Mouse (Mus musculus): ENCODE results near the gene Slc2a9. TPM values are rescaled to one million over a fixed set of nuclear protein-coding genes. Genes with fewer than 3 reads are reported as not detected.

Gene Slc2a9
- polyA plus RNA-seq, 1 experiment: 1.4 TPM

GRCm38 (mm10) chr5:38346646-38347432 lies 156.1 kb downstream of the Slc2a9 start:
- Histone ChIP-seq H3K36me3 (ENCODE audit: control insufficient read depth, insufficient read depth) (no peaks in the 10 kb centered on the region), H3K27me3 (ENCODE audit: control insufficient read depth, insufficient read depth, insufficient read length) (peaks cover 54% of the 10 kb centered on the region), H3K79me3 (ENCODE audit: low read depth) (no peaks in the 10 kb centered on the region), H3ac (ENCODE audit: control insufficient read depth, insufficient read length, low read depth) (no peak overlapping the region), H3K79me2 (ENCODE audit: control insufficient read depth, insufficient read depth) (no peaks in the 10 kb centered on the region), H3K4me3 (ENCODE audit: insufficient read depth, poor library complexity, severe bottlenecking) (no peak overlapping the region)
- no peak for TF ChIP-seq MYOD1 (IDR thresholded peaks at IDR 0.05; ENCODE audit: control insufficient read depth, insufficient read length, low read depth)
- no peak for TF ChIP-seq MAX (IDR thresholded peaks at IDR 0.05)
- no peak for TF ChIP-seq FOSL1 (IDR thresholded peaks at IDR 0.05; ENCODE audit: insufficient read depth, low read length, poor library complexity, severe bottlenecking)
- TF ChIP-seq CEBPB (IDR thresholded peaks at IDR 0.05; ENCODE audit: low read depth): no peak
- TF ChIP-seq CTCF (IDR thresholded peaks at IDR 0.05; ENCODE audit: control insufficient read depth, insufficient read depth, insufficient read length): no peak
- TF ChIP-seq USF1 (IDR thresholded peaks at IDR 0.05; ENCODE audit: low read depth): no peak
- no peak for TF ChIP-seq MYOG (IDR thresholded peaks at IDR 0.05; ENCODE audit: control insufficient read depth, extremely low read depth, insufficient read length)

GRCm38 (mm10) chr5:38343101-38343500 lies 159.8 kb downstream of the Slc2a9 start:
- Histone ChIP-seq H3K27me3 (ENCODE audit: control insufficient read depth, insufficient read depth, insufficient read length) (peaks cover 37% of the 10 kb centered on the region), H3K79me2 (ENCODE audit: control insufficient read depth, insufficient read depth) (no peaks in the 10 kb centered on the region), H3ac (ENCODE audit: control insufficient read depth, insufficient read length, low read depth) (no peak overlapping the region), H3K79me3 (ENCODE audit: low read depth) (no peaks in the 10 kb centered on the region), H3K4me3 (ENCODE audit: insufficient read depth, poor library complexity, severe bottlenecking) (no peak overlapping the region), H3K36me3 (ENCODE audit: control insufficient read depth, insufficient read depth) (no peaks in the 10 kb centered on the region)
- TF ChIP-seq USF1 (IDR thresholded peaks at IDR 0.05; ENCODE audit: low read depth) (no peak), MYOD1 (IDR thresholded peaks at IDR 0.05; ENCODE audit: control insufficient read depth, insufficient read length, low read depth) (no peak), MAX (IDR thresholded peaks at IDR 0.05) (no peak), MYOG (IDR thresholded peaks at IDR 0.05; ENCODE audit: control insufficient read depth, extremely low read depth, insufficient read length) (no peak), CTCF (IDR thresholded peaks at IDR 0.05; ENCODE audit: control insufficient read depth, insufficient read depth, insufficient read length) (no peak), CEBPB (IDR thresholded peaks at IDR 0.05; ENCODE audit: low read depth) (no peak), FOSL1 (IDR thresholded peaks at IDR 0.05; ENCODE audit: insufficient read depth, low read length, poor library complexity, severe bottlenecking) (no peak)

- H3ac ChIP-seq (ENCODE audit: control insufficient read depth, insufficient read length, low read depth): no peak overlapping the region
- no peaks in the 10 kb centered on the region for H3K36me3 ChIP-seq (ENCODE audit: control insufficient read depth, insufficient read depth)
- TF ChIP-seq FOSL1 (IDR thresholded peaks at IDR 0.05; ENCODE audit: insufficient read depth, low read length, poor library complexity, severe bottlenecking): no peak
- no peak for TF ChIP-seq MYOG (IDR thresholded peaks at IDR 0.05; ENCODE audit: control insufficient read depth, extremely low read depth, insufficient read length)
- no peak for TF ChIP-seq MYOD1 (IDR thresholded peaks at IDR 0.05; ENCODE audit: control insufficient read depth, insufficient read length, low read depth)
- H3K79me3 ChIP-seq (ENCODE audit: low read depth): no peaks in the 10 kb centered on the region
- H3K4me3 ChIP-seq (ENCODE audit: insufficient read depth, poor library complexity, severe bottlenecking): no peak overlapping the region
- H3K27me3 ChIP-seq (ENCODE audit: control insufficient read depth, insufficient read depth, insufficient read length): peaks cover 10% of the 10 kb centered on the region
- H3K79me2 ChIP-seq (ENCODE audit: control insufficient read depth, insufficient read depth): no peaks in the 10 kb centered on the region
Observed at GRCm38 (mm10) chr5:38334582-38334981, 168.4 kb downstream of the Slc2a9 start.

- Histone ChIP-seq H3K4me3 (ENCODE audit: insufficient read depth, poor library complexity, severe bottlenecking) (no peak overlapping the region), H3ac (ENCODE audit: control insufficient read depth, insufficient read length, low read depth) (no peak overlapping the region), H3K36me3 (ENCODE audit: control insufficient read depth, insufficient read depth) (no peaks in the 10 kb centered on the region), H3K27me3 (ENCODE audit: control insufficient read depth, insufficient read depth, insufficient read length) (peaks cover 10% of the 10 kb centered on the region), H3K79me2 (ENCODE audit: control insufficient read depth, insufficient read depth) (no peaks in the 10 kb centered on the region), H3K79me3 (ENCODE audit: low read depth) (no peaks in the 10 kb centered on the region)
- TF ChIP-seq USF1 (IDR thresholded peaks at IDR 0.05; ENCODE audit: low read depth) (peak; percentile 25), MAX (IDR thresholded peaks at IDR 0.05) (no peak), CTCF (IDR thresholded peaks at IDR 0.05; ENCODE audit: control insufficient read depth, insufficient read depth, insufficient read length) (no peak), MYOD1 (IDR thresholded peaks at IDR 0.05; ENCODE audit: control insufficient read depth, insufficient read length, low read depth) (no peak), CEBPB (IDR thresholded peaks at IDR 0.05; ENCODE audit: low read depth) (no peak), FOSL1 (IDR thresholded peaks at IDR 0.05; ENCODE audit: insufficient read depth, low read length, poor library complexity, severe bottlenecking) (peak; percentile 58), MYOG (IDR thresholded peaks at IDR 0.05; ENCODE audit: control insufficient read depth, extremely low read depth, insufficient read length) (no peak)
Observed at GRCm38 (mm10) chr5:38333381-38333780, 169.6 kb downstream of the Slc2a9 start.

GRCm38 (mm10) chr5:38318966-38319786 lies 183.8 kb downstream of the Slc2a9 start, which contains the start of gene Drd5:
TSS of gene Drd5 (plus strand) at chr5:38319367.
- Histone ChIP-seq H3ac (ENCODE audit: control insufficient read depth, insufficient read length, low read depth) (no peak within 1 kb of the TSS), H3K79me3 (ENCODE audit: low read depth) (no peaks in the 10 kb centered on the region), H3K27me3 (ENCODE audit: control insufficient read depth, insufficient read depth, insufficient read length) (peaks cover 65% of the 10 kb centered on the region), H3K36me3 (ENCODE audit: control insufficient read depth, insufficient read depth) (no peaks in the 10 kb centered on the region), H3K79me2 (ENCODE audit: control insufficient read depth, insufficient read depth) (no peaks in the 10 kb centered on the region), H3K4me3 (ENCODE audit: insufficient read depth, poor library complexity, severe bottlenecking) (no peak within 1 kb of the TSS)
- TF ChIP-seq FOSL1 (IDR thresholded peaks at IDR 0.05; ENCODE audit: insufficient read depth, low read length, poor library complexity, severe bottlenecking) (no peak), MYOG (IDR thresholded peaks at IDR 0.05; ENCODE audit: control insufficient read depth, extremely low read depth, insufficient read length) (no peak), MYOD1 (IDR thresholded peaks at IDR 0.05; ENCODE audit: control insufficient read depth, insufficient read length, low read depth) (no peak), CTCF (IDR thresholded peaks at IDR 0.05; ENCODE audit: control insufficient read depth, insufficient read depth, insufficient read length) (no peak), MAX (IDR thresholded peaks at IDR 0.05) (no peak), CEBPB (IDR thresholded peaks at IDR 0.05; ENCODE audit: low read depth) (no peak), USF1 (IDR thresholded peaks at IDR 0.05; ENCODE audit: low read depth) (no peak)
